ENCODE assay signal across 50 mouse cellular contexts in genomic region chr6:95353043-95353442, GRCm38 (mm10). TPM values are rescaled to one million over a fixed set of nuclear protein-coding genes. Genes with fewer than 3 reads are reported as not detected.
"Had no signal": no experiment of that assay in that cellular context is flagged by ENCODE, and none has a peak within 500 bp of the region (broad histone marks: within the 10 kb centered on the region; RNA-seq: fewer than 3 reads in every experiment).

No protein-coding gene starts in this region.

- H3K4me3 ChIP-seq: heart, embryonic 12.5 days; heart, embryonic 13.5 days; heart, embryonic 15.5 days; hindbrain, embryonic 10.5 days; hindbrain, embryonic 12.5 days; hindbrain, embryonic 13.5 days; hindbrain, embryonic 15.5 days; intestine, embryonic 15.5 days; kidney, embryonic 15.5 days; layer of hippocampus, adult 2 months; left cerebral cortex, adult 2 months had no signal

- H3K4me1 ChIP-seq: heart, embryonic 12.5 days; heart, embryonic 15.5 days; hindbrain, embryonic 10.5 days; hindbrain, embryonic 12.5 days; hindbrain, embryonic 13.5 days; hindbrain, embryonic 15.5 days; intestine, embryonic 15.5 days; kidney, embryonic 15.5 days had no signal

- H3K9me3 ChIP-seq: heart, embryonic 12.5 days; heart, embryonic 13.5 days; heart, embryonic 15.5 days; hindbrain, embryonic 10.5 days; hindbrain, embryonic 12.5 days; hindbrain, embryonic 13.5 days; hindbrain, embryonic 15.5 days; intestine, embryonic 15.5 days; kidney, embryonic 15.5 days had no signal

- H3K27me3 ChIP-seq: heart, embryonic 12.5 days; heart, embryonic 13.5 days; heart, embryonic 15.5 days; hindbrain, embryonic 12.5 days; hindbrain, embryonic 13.5 days; hindbrain, embryonic 15.5 days; intestine, embryonic 15.5 days; kidney, embryonic 15.5 days had no signal

- H3K36me3 ChIP-seq: heart, embryonic 12.5 days; heart, embryonic 13.5 days; heart, embryonic 15.5 days; hindbrain, embryonic 10.5 days; hindbrain, embryonic 12.5 days; hindbrain, embryonic 13.5 days; hindbrain, embryonic 15.5 days; intestine, embryonic 15.5 days; kidney, embryonic 15.5 days had no signal

- DNase-seq: heart, postnatal 10 days; heart, postnatal 36 days; kidney, adult 11 months; kidney, adult 18-20 months; kidney, adult 2 months; kidney, adult 8-10 months; kidney, adult 9 months; kidney, postnatal 10 days; kidney, postnatal 14 days; kidney, postnatal 25 days; kidney, postnatal 36 days; kidney, postnatal 4 days; layer of hippocampus, adult 9-11 months; layer of hippocampus, postnatal 36 days had no signal

- H3K27ac ChIP-seq: heart, embryonic 13.5 days; heart, embryonic 15.5 days; hindbrain, embryonic 10.5 days; hindbrain, embryonic 12.5 days; hindbrain, embryonic 13.5 days; hindbrain, embryonic 14.5 days; hindbrain, embryonic 15.5 days; hindbrain, postnatal 0 days; intestine, embryonic 15.5 days; kidney, embryonic 15.5 days; kidney, postnatal 0 days; layer of hippocampus, adult 2 months; left cerebral cortex, adult 2 months had no signal

RNA-seq across cellular contexts. Expression of gene Gm10234, which starts 31.1 kb away (rescaled TPM):
- total RNA-seq: heart, postnatal 10 days; heart, postnatal 25 days; heart, postnatal 36 days; hematopoietic stem cell, adult 5-6 weeks; hindbrain, postnatal 0 days; layer of hippocampus, adult 18-20 months; layer of hippocampus, adult 2 months; layer of hippocampus, adult 8-10 months; layer of hippocampus, postnatal 10 days; layer of hippocampus, postnatal 14 days; layer of hippocampus, postnatal 25 days; layer of hippocampus, postnatal 36 days; left cerebral cortex, adult 18-20 months; left cerebral cortex, adult 2 months; left cerebral cortex, adult 8-10 months had no signal
- polyA plus RNA-seq: heart, embryonic 11.5 days; heart, embryonic 12.5 days; heart, embryonic 13.5 days; heart, embryonic 14.5 days; heart, embryonic 15.5 days; heart, embryonic 16.5 days; heart, postnatal 0 days; hindbrain, embryonic 10.5 days; hindbrain, embryonic 11.5 days; hindbrain, embryonic 12.5 days; hindbrain, embryonic 13.5 days; hindbrain, embryonic 14.5 days; hindbrain, embryonic 15.5 days; hindbrain, embryonic 16.5 days; hindbrain, postnatal 0 days; inflammation-experienced regulatory T-cells, adult 6 months; intestine, embryonic 14.5 days; intestine, embryonic 15.5 days; intestine, embryonic 16.5 days; intestine, postnatal 0 days; kidney, adult 2 months; kidney, embryonic 14.5 days; kidney, embryonic 15.5 days; kidney, embryonic 16.5 days; kidney, postnatal 0 days; large intestine, adult 2 months had no signal
